Mouse (Mus musculus) liver, embryonic 14.5 days (tissue): Measurements from ENCODE around the gene Pdxp.
A peak's percentile ranks its signal among the peaks of the same experiment; 100 is the strongest.

Experiments used
- CTCF ChIP-seq: IDR thresholded peaks from 2 replicates; pipeline ENCODE4 v1.5.1; 2016; ENCODE audit warnings: antibody characterized with exemption, low read depth, control low read depth
- EP300 ChIP-seq: IDR thresholded peaks from 2 replicates; pipeline ENCODE4 v1.6.1; 2016; ENCODE audit warnings: antibody characterized with exemption, low read depth

- 0 out of 2 replicates have a peak, but pooled peaks have one; percentile 4 for TF ChIP-seq CTCF
- no peak for TF ChIP-seq EP300
These were observed 538 bp downstream of the Pdxp start for GRCm38 (mm10) chr15:78914091-78914822.
